Comparison of ENCODE assay signal across 15 mouse cellular contexts in the genomic region with DNA sequence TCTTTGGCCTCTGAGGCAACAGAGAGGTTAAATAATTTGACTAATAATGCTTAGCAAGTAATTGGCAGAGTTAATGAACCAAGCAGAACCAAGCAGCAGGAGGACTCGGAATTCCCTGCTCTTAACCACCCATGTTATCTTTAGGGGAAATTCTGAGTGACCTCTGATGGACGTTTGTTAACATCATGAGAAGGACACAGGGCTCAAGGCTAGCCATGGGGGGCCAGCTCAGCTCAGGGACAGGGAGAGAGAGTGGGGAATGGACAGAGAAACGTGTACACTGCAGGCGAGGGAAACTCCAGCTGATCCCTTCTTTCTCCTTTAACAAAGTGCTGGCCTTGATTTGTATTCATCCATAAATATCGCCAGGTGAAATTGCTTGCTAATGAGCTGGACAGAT. TPM values are rescaled to one million over a fixed set of nuclear protein-coding genes. Genes with fewer than 3 reads are reported as not detected.
DNase-seq lines count a peak whose midpoint lies in the region.
"Had no signal": no experiment of that assay in that cellular context is flagged by ENCODE, and none has a peak within 500 bp of the region (broad histone marks: within the 10 kb centered on the region; RNA-seq: fewer than 3 reads in every experiment).

No protein-coding gene starts in this region.

- DNase-seq in adrenal gland, adult 2 months: peak; percentile 39
- no peak for DNase-seq in adrenal gland, adult 18-20 months (ENCODE audit: low spot score in 2 of 2)
- peak; percentile 68 for DNase-seq in heart, adult 11 months
- DNase-seq in heart, postnatal 36 days: no peak
- no peak for DNase-seq in testis, postnatal 14 days (ENCODE audit: low spot score)
- DNase-seq: adrenal gland, adult 8-10 months; B cell, adult 2 months; cerebellum, adult 11-12 months; cerebellum, adult 2 months; cerebellum, adult 9-10 months; cerebellum, postnatal 10 days; cerebellum, postnatal 25 days; forebrain, postnatal 0 days had no signal

- intact Hi-C loops in heart, postnatal 36 days (cut with DNase I): loop anchor here (5.0 kb wide), 1 partner anchor 177 kb away; a partner anchor contains a TSS

RNA-seq across cellular contexts. Expression of a gene that starts 3.9 kb away (rescaled TPM):
- 10 to 100 TPM; 69.6 to 80.7 TPM for total RNA-seq in adrenal gland, adult 2 months (2021)
- 4.4 and 5.4 TPM in 2 replicates for polyA plus RNA-seq in adrenal gland, adult 2 months (2012; rRNA removed)
- total RNA-seq in adrenal gland, adult 18-20 months (2021): 10 to 100 TPM; 54.4 to 71.5 TPM
- 10 to 100 TPM; 62.5 to 63.0 TPM for total RNA-seq in heart, postnatal 36 days (2021)

RNA-seq across cellular contexts. Expression of a gene that starts 21.3 kb away (rescaled TPM):
- 1 to 10 TPM; 7.1 to 9.8 TPM for total RNA-seq in adrenal gland, adult 2 months (2021)
- 8.4 and 12.2 TPM in 2 replicates for polyA plus RNA-seq in adrenal gland, adult 2 months (2012; rRNA removed)
- total RNA-seq in adrenal gland, adult 18-20 months (2021): 1 to 10 TPM; 5.9 to 9.1 TPM
- 1 to 10 TPM; 5.3 to 5.8 TPM for total RNA-seq in heart, postnatal 36 days (2021)

RNA-seq across cellular contexts. Expression of a gene that starts 51.0 kb away (rescaled TPM):
- total RNA-seq in adrenal gland, adult 2 months (2021): 10 to 100 TPM; 10.9 to 12.7 TPM
- 16.7 and 19.2 TPM in 2 replicates for polyA plus RNA-seq in adrenal gland, adult 2 months (2012; rRNA removed)
- 10 to 100 TPM in 1 of 2 experiments, 1 to 10 TPM in 1; 9.6 to 11.1 TPM for total RNA-seq in adrenal gland, adult 18-20 months (2021)
- total RNA-seq in heart, postnatal 36 days (2021): 10 to 100 TPM; 11.6 to 16.6 TPM
- total RNA-seq: CH12.LX, G1E had no signal
- polyA plus RNA-seq: G1E had no signal

Comparison
In these comparisons a context has a peak if more than half of its experiments do, and no peak if none do; other contexts are left out.
1. DNase-seq: peak in adrenal gland, adult 2 months (single experiment) and heart, adult 11 months (single experiment); none in adrenal gland, adult 18-20 months (0 of 2), heart, postnatal 36 days (0 of 2) and testis, postnatal 14 days (single experiment).